Mouse (Mus musculus) adrenal gland, postnatal 25 days (tissue): ENCODE data around the gene Rnf225. TPM values are rescaled to one million over a fixed set of nuclear protein-coding genes. Genes with fewer than 3 reads are reported as not detected.

ENCODE experiments used
- total RNA-seq: library from RNA; stranded (reverse); gene quantifications from 2 replicates; pipeline ENCODE4 v1.2.3, GENCODE M21; 2021

Rnf225 gene
- total RNA-seq, 1 experiment from 2014 or later: 0.18 TPM

Other genes starting within 250 kb of the Rnf225 start
- not detected in 2 replicates for gene Vmn2r55, start 242.4 kb upstream of the Rnf225 start, total RNA-seq
- gene Vmn2r56, start 192.4 kb upstream of the Rnf225 start, total RNA-seq: not detected in 2 replicates
- 5.8 and 8.1 TPM in 2 replicates for gene Zscan18, start 123.8 kb upstream of the Rnf225 start, total RNA-seq
- gene Zfp329, start 108.6 kb upstream of the Rnf225 start, total RNA-seq: 15.1 and 15.2 TPM in 2 replicates
- gene Zfp110, start 92.7 kb upstream of the Rnf225 start, total RNA-seq: 23.1 and 27.2 TPM in 2 replicates
- gene Zfp128, start 46.2 kb upstream of the Rnf225 start, total RNA-seq: 3.6 and 3.7 TPM in 2 replicates
- gene Zscan22, start 29.6 kb upstream of the Rnf225 start, total RNA-seq: 13.6 and 17.5 TPM in 2 replicates
- gene Rps5, start 5.1 kb upstream of the Rnf225 start, total RNA-seq: 829 and 881 TPM in 2 replicates
- gene Zfp324, start 38.4 kb downstream of the Rnf225 start, total RNA-seq: 12.8 and 13.1 TPM in 2 replicates
- gene Zfp446, start 50.4 kb downstream of the Rnf225 start, total RNA-seq: 8.0 and 9.0 TPM in 2 replicates
- 6.2 TPM in 1 of 2 replicates, not detected in the other for gene Slc27a5, start 70.8 kb downstream of the Rnf225 start, total RNA-seq
- 273 and 297 TPM in 2 replicates for gene Trim28, start 71.7 kb downstream of the Rnf225 start, total RNA-seq
- 15.3 and 16.1 TPM in 2 replicates for gene Zbtb45, start 82.6 kb downstream of the Rnf225 start, total RNA-seq
- gene Chmp2a, start 107.4 kb downstream of the Rnf225 start, total RNA-seq: 218 and 223 TPM in 2 replicates
- 170 and 192 TPM in 2 replicates for gene Ube2m, start 110.9 kb downstream of the Rnf225 start, total RNA-seq
- 3.8 and 4.1 TPM in 2 replicates for gene Mzf1, start 127.3 kb downstream of the Rnf225 start, total RNA-seq
- gene Vmn1r85, start 167.8 kb downstream of the Rnf225 start, total RNA-seq: not detected in 2 replicates
- not detected in 2 replicates for gene Vmn1r86, start 192.5 kb downstream of the Rnf225 start, total RNA-seq
- gene Vmn1r87, start 212.7 kb downstream of the Rnf225 start, total RNA-seq: not detected in 2 replicates
- 0.12 TPM in 1 of 2 replicates, not detected in the other for gene Vmn1r88, start 232.2 kb downstream of the Rnf225 start, total RNA-seq